Mouse (Mus musculus): Measurements from ENCODE around the gene Serpinc1. TPM values are rescaled to one million over a fixed set of nuclear protein-coding genes. Genes with fewer than 3 reads are reported as not detected.

Gene Serpinc1
- polyA plus RNA-seq, 1 experiment from 2014 or later = 1.9 TPM

GRCm38 (mm10) chr1:161040426-161040770, 62.0 kb downstream of the Serpinc1 start:
- WGBS = 67% methylated on average over 1 of the region's 1 CpGs
- no peak for ATAC-seq (replicated peaks; ENCODE audit: insufficient number of reproducible peaks, low FRiP score, low TSS enrichment, low read depth)
- no peak for DNase-seq (ENCODE audit: low spot score)
- Histone ChIP-seq H3K36me3 (replicated peaks; ENCODE audit: control insufficient read depth, insufficient read depth, low read depth, low read length) (peaks cover 3% of the 10 kb centered on the region; the same call in 1 of the 2 replicates), H3K9me3 (replicated peaks; ENCODE audit: control insufficient read depth, low read length) (no peaks in the 10 kb centered on the region), H3K27me3 (ENCODE audit: control insufficient read depth, insufficient read depth, low read length) (no peaks in the 10 kb centered on the region), H3K4me2 (ENCODE audit: low read depth, low read length) (no peak overlapping the region), H3K4me3 (ENCODE audit: low read depth, low read length) (no peak overlapping the region), H3K9ac (replicated peaks; ENCODE audit: low read length) (no peak overlapping the region), H3K27ac (replicated peaks; ENCODE audit: low read depth, low read length) (no peak overlapping the region), H3K4me1 (ENCODE audit: control insufficient read depth, insufficient read depth, low read length) (no peaks in the 10 kb centered on the region)

GRCm38 (mm10) chr1:161040855-161041254, 62.5 kb downstream of the Serpinc1 start:
- Histone ChIP-seq H3K9me3 (replicated peaks; ENCODE audit: control insufficient read depth, low read length) (no peaks in the 10 kb centered on the region), H3K4me3 (ENCODE audit: low read depth, low read length) (no peak overlapping the region), H3K27ac (replicated peaks; ENCODE audit: low read depth, low read length) (no peak overlapping the region), H3K36me3 (replicated peaks; ENCODE audit: control insufficient read depth, insufficient read depth, low read depth, low read length) (peaks cover 3% of the 10 kb centered on the region; the same call in 1 of the 2 replicates), H3K9ac (replicated peaks; ENCODE audit: low read length) (no peak overlapping the region), H3K4me2 (ENCODE audit: low read depth, low read length) (no peak overlapping the region), H3K4me1 (ENCODE audit: control insufficient read depth, insufficient read depth, low read length) (no peaks in the 10 kb centered on the region), H3K27me3 (ENCODE audit: control insufficient read depth, insufficient read depth, low read length) (no peaks in the 10 kb centered on the region)
- DNase-seq (ENCODE audit: low spot score) (no peak), ATAC-seq (replicated peaks; ENCODE audit: insufficient number of reproducible peaks, low FRiP score, low TSS enrichment, low read depth) (no peak)

- H3K4me3 ChIP-seq (ENCODE audit: low read depth, low read length) = no peak overlapping the region
- H3K36me3 ChIP-seq (replicated peaks; ENCODE audit: control insufficient read depth, insufficient read depth, low read depth, low read length) = peaks cover 3% of the 10 kb centered on the region; the same call in 1 of the 2 replicates
- DNase-seq (ENCODE audit: low spot score) = no peak
Measured at GRCm38 (mm10) chr1:161041261-161042020, 63.1 kb downstream of the Serpinc1 start.

GRCm38 (mm10) chr1:161046972-161047371, 68.6 kb downstream of the Serpinc1 start:
- H3K4me3 ChIP-seq (ENCODE audit: low read depth, low read length) = no peak overlapping the region
- no peaks in the 10 kb centered on the region for H3K4me1 ChIP-seq (ENCODE audit: control insufficient read depth, insufficient read depth, low read length)
- no peak for DNase-seq (ENCODE audit: low spot score)
- H3K9me3 ChIP-seq (replicated peaks; ENCODE audit: control insufficient read depth, low read length) = no peaks in the 10 kb centered on the region
- no peak for ATAC-seq (replicated peaks; ENCODE audit: insufficient number of reproducible peaks, low FRiP score, low TSS enrichment, low read depth)
- 85% methylated on average over 3 of the region's 3 CpGs for WGBS
- no peak overlapping the region for H3K9ac ChIP-seq (replicated peaks; ENCODE audit: low read length)
- no peaks in the 10 kb centered on the region for H3K36me3 ChIP-seq (replicated peaks; ENCODE audit: control insufficient read depth, insufficient read depth, low read depth, low read length)
- H3K27ac ChIP-seq (replicated peaks; ENCODE audit: low read depth, low read length) = no peak overlapping the region
- no peak overlapping the region for H3K4me2 ChIP-seq (ENCODE audit: low read depth, low read length)
- H3K27me3 ChIP-seq (ENCODE audit: control insufficient read depth, insufficient read depth, low read length) = no peaks in the 10 kb centered on the region

More at GRCm38 (mm10) chr1:161041261-161042020, 63.1 kb downstream of the Serpinc1 start:
- no peak overlapping the region for H3K9ac ChIP-seq (replicated peaks; ENCODE audit: low read length)
- no peaks in the 10 kb centered on the region for H3K4me1 ChIP-seq (ENCODE audit: control insufficient read depth, insufficient read depth, low read length)
- WGBS = 89% methylated on average over 7 of the region's 7 CpGs
- H3K4me2 ChIP-seq (ENCODE audit: low read depth, low read length) = no peak overlapping the region
- ATAC-seq (replicated peaks; ENCODE audit: insufficient number of reproducible peaks, low FRiP score, low TSS enrichment, low read depth) = no peak
- H3K27me3 ChIP-seq (ENCODE audit: control insufficient read depth, insufficient read depth, low read length) = no peaks in the 10 kb centered on the region
- no peaks in the 10 kb centered on the region for H3K9me3 ChIP-seq (replicated peaks; ENCODE audit: control insufficient read depth, low read length)
- no peak overlapping the region for H3K27ac ChIP-seq (replicated peaks; ENCODE audit: low read depth, low read length)

Other genes starting within 250 kb of the Serpinc1 start
- 13.6 and 15.5 TPM in 2 replicates for gene Rabgap1l, start 185.4 kb upstream of the Serpinc1 start, polyA plus RNA-seq (2014; fragmentation: Nextera tagmentation; extraction: Ambion mirVana)
- gene Rc3h1, start 72.2 kb upstream of the Serpinc1 start, polyA plus RNA-seq (2014; fragmentation: Nextera tagmentation; extraction: Ambion mirVana) = 8.2 and 8.4 TPM in 2 replicates
- gene Zbtb37, start 56.3 kb downstream of the Serpinc1 start, polyA plus RNA-seq (2014; fragmentation: Nextera tagmentation; extraction: Ambion mirVana) = 8.3 and 10.7 TPM in 2 replicates
- gene Dars2, start 92.1 kb downstream of the Serpinc1 start, polyA plus RNA-seq (2014; fragmentation: Nextera tagmentation; extraction: Ambion mirVana) = 48.7 and 53.9 TPM in 2 replicates
- gene Cenpl, start 92.1 kb downstream of the Serpinc1 start, polyA plus RNA-seq (2014; fragmentation: Nextera tagmentation; extraction: Ambion mirVana) = 43.3 and 46.8 TPM in 2 replicates
- gene Klhl20, start 152.9 kb downstream of the Serpinc1 start, polyA plus RNA-seq (2014; fragmentation: Nextera tagmentation; extraction: Ambion mirVana) = 19.7 and 22.3 TPM in 2 replicates
- gene Ankrd45, start 164.1 kb downstream of the Serpinc1 start, polyA plus RNA-seq (2014; fragmentation: Nextera tagmentation; extraction: Ambion mirVana) = 5.0 and 6.2 TPM in 2 replicates
- not detected in 2 replicates for gene Tex50, start 180.7 kb downstream of the Serpinc1 start, polyA plus RNA-seq (2014; fragmentation: Nextera tagmentation; extraction: Ambion mirVana)